Mouse (Mus musculus) limb, embryonic 11.5 days (tissue): ENCODE results near the gene Hdac2. TPM values are rescaled to one million over a fixed set of nuclear protein-coding genes. Genes with fewer than 3 reads are reported as not detected.

Experiments used
- ATAC-seq: fragments of 200-750 bp; cut with Nextera tagmentation; 2 replicates; pipeline ENCODE4 v1.8.0; 2017; ENCODE audit warnings: low read depth; ENCODE audit not compliant: insufficient number of reproducible peaks, low FRiP score, low TSS enrichment
- DNase-seq: peaks from one replicate; pipeline ENCODE4 v3.0.0-alpha.2; 2015; ENCODE audit warnings: low spot score
- H3K27ac ChIP-seq: fragments of 300-500 bp; sonication (generic); replicated peaks from 2 replicates; pipeline ENCODE4 v1.5.1; 2014; ENCODE audit warnings: low read depth, mild to moderate bottlenecking, low read length
- H3K27me3 ChIP-seq: fragments of 300-500 bp; sonication (generic); 2 replicates; pipeline ENCODE4 v1.6.1; 2014; ENCODE audit warnings: mild to moderate bottlenecking, low read length, mixed read lengths; ENCODE audit not compliant: control insufficient read depth, insufficient read depth
- H3K36me3 ChIP-seq: fragments of 300-500 bp; sonication (generic); 2 replicates; pipeline ENCODE4 v1.6.1; 2014; ENCODE audit warnings: mild to moderate bottlenecking, low read length, moderate library complexity, mixed read lengths; ENCODE audit not compliant: control insufficient read depth, insufficient read depth
- H3K4me1 ChIP-seq: fragments of 300-500 bp; sonication (generic); 2 replicates; pipeline ENCODE4 v1.6.1; 2014; ENCODE audit warnings: low read length, mixed read lengths; ENCODE audit not compliant: control insufficient read depth, insufficient read depth
- H3K4me2 ChIP-seq: fragments of 300-500 bp; sonication (generic); 2 replicates; pipeline ENCODE4 v1.6.1; 2014; ENCODE audit warnings: low read depth, mild to moderate bottlenecking, moderate library complexity; ENCODE audit not compliant: severe bottlenecking
- H3K4me3 ChIP-seq: fragments of 300-500 bp; sonication (generic); 2 replicates; pipeline ENCODE4 v1.5.1; 2014; ENCODE audit warnings: low read depth, low read length
- H3K9ac ChIP-seq: fragments of 300-500 bp; sonication (generic); 2 replicates; pipeline ENCODE4 v1.6.1; 2014; ENCODE audit warnings: mild to moderate bottlenecking, low read length
- H3K9me3 ChIP-seq: fragments of 300-500 bp; sonication (generic); 2 replicates; pipeline ENCODE4 v1.6.1; 2016; ENCODE audit warnings: low read length; ENCODE audit not compliant: control insufficient read depth
- WGBS: fragments of 180-500 bp; shearing (Covaris S2); extraction: QIAGEN DNeasy Blood & Tissue Kit; methylation state at CpG from one replicate; pipeline ENCODE4 v1.1.7; 2014; 5-methylcytosine and 5-hydroxymethylcytosine counted together
- polyA plus RNA-seq: library from polyadenylated mRNA; unstranded; fragments of >200 nt; fragmentation: Nextera tagmentation; extraction: Ambion mirVana; gene quantifications from 2 replicates; pipeline ENCODE4 v1.2.1, GENCODE M21; 2014

The Hdac2 gene
- polyA plus RNA-seq, 1 experiment from 2014 or later, result 374 TPM

DNA sequence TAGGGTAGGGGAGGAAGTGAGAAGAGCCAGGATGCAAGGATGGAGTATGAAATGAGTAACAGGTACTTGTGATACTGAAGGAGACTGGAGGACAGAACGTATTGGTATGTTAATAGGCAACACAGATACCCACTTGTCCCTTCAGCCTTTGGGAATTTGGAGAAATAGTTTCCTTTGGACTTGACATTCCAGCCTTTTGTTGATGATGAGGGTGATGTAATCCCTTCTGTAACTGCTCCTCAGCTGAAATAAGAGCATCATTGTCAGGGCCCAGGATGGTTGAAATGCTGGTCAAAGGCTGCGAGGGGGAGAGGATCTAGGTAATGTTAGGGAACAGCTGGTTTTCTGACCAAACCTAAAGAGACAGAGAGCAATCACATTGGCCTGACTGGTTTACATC is 54.3 kb downstream of the Hdac2 start:
- WGBS, result 90% methylated on average over 2 of the region's 2 CpGs
- Histone ChIP-seq H3K27me3 (no peaks in the 10 kb centered on the region), H3K4me1 (no peaks in the 10 kb centered on the region), H3K4me3 (no peak overlapping the region), H3K9ac (no peak overlapping the region), H3K27ac (no peak overlapping the region), H3K9me3 (no peaks in the 10 kb centered on the region), H3K4me2 (no peak overlapping the region), H3K36me3 (no peaks in the 10 kb centered on the region)
- no peak for DNase-seq
- no peak for ATAC-seq

DNA sequence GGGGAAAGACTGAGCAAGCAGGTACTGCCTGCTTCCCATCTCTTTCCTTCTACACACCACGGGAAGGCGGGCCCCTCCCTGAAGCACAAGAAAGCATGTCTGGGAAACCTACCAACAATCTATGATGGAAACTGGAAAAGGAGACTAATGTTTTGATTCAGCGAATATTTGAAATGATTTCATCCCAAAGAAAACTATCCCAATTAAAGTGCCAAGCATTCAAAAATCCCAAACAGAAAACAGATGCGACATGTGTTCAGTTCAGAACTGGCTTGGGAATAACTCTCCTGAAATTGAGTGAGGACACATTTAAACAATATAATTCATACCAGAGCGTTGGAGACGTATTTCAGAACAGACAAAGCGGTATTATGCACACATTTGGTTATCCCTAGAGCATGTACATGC is 60.8 kb downstream of the Hdac2 start:
- Histone ChIP-seq H3K9ac (no peak overlapping the region), H3K36me3 (no peaks in the 10 kb centered on the region), H3K9me3 (no peaks in the 10 kb centered on the region), H3K27ac (no peak overlapping the region), H3K4me2 (no peak overlapping the region), H3K27me3 (no peaks in the 10 kb centered on the region), H3K4me3 (no peak overlapping the region), H3K4me1 (no peaks in the 10 kb centered on the region)
- ATAC-seq (no peak), DNase-seq (no peak)
- WGBS, result 63% methylated on average over 7 of the region's 7 CpGs

DNA sequence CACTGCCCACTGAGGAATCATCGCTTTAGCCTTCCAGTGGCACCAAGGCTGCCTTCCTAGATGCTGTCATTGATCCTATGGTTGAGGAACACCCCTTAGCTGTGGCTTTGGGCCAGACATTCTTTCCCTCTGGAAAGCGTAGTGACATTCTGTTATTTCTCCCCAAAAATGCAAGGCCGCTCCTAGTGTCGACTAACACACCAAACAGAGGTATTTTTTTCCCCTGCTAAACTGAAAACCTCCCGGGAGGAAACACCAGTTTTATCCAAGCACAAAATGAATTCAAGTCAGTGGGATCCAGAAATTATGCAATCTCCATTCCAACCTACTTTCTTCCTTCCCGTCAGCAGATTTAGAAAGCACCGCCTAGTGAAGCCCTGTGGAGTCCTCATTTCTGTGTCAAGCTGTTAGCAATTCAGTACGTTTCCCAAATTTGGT is 73.3 kb downstream of the Hdac2 start:
- ATAC-seq, result no peak
- Histone ChIP-seq H3K27ac (no peak overlapping the region), H3K4me2 (no peak overlapping the region)

More for the DNA sequence above, 73.3 kb downstream of the Hdac2 start:
- Histone ChIP-seq H3K36me3 (no peaks in the 10 kb centered on the region), H3K4me3 (no peak overlapping the region), H3K9ac (no peak overlapping the region), H3K27me3 (no peaks in the 10 kb centered on the region), H3K4me1 (no peaks in the 10 kb centered on the region), H3K9me3 (no peaks in the 10 kb centered on the region)
- no peak for DNase-seq
- 88% methylated on average over 8 of the region's 8 CpGs for WGBS

Other genes with a start within 250 kb of the Hdac2 start
- 211 and 222 TPM in 2 replicates for gene Marcks, start 164.4 kb downstream of the Hdac2 start, polyA plus RNA-seq